Mouse (Mus musculus) liver, postnatal 0 days (tissue): ENCODE measurements around the gene Tbc1d24.

ENCODE experiments used
- CTCF ChIP-seq: sonication (generic); IDR thresholded peaks from 2 replicates; pipeline ENCODE4 v1.5.1; 2016; ENCODE audit warnings: antibody characterized with exemption, low read depth
- EP300 ChIP-seq: IDR thresholded peaks from 2 replicates; pipeline ENCODE4 v1.6.1; 2016; ENCODE audit warnings: antibody characterized with exemption, low read depth, mild to moderate bottlenecking

DNA sequence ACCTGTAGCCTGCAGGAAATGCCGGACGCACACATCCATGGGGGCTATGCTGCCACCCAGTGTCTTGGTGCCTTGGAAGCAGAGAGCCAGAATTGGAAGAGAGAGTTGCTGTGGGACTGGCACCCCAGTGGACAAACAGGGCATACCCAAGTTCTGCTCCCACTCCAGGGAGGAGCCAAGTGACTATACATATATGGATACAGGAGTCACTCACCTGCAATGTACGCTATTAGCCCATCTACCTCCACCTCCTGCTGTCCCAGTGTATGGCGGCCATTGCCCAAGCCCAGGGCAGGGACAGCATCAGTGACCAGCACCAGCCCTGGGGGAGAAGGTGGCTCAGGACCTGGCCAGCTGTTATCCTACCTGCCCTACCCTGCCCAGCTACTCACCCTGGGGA lies 47.8 kb downstream of the Tbc1d24 start:
- TF ChIP-seq CTCF (no peak), EP300 (no peak)
